Mouse (Mus musculus) liver, embryonic 14.5 days (tissue): ENCODE data around the gene Gm17416. TPM values are rescaled to one million over a fixed set of nuclear protein-coding genes. Genes with fewer than 3 reads are reported as not detected.

ENCODE experiments used
- ATAC-seq: fragments of 200-750 bp; cut with Nextera tagmentation; 2 replicates; pipeline ENCODE4 v1.8.0; 2017; ENCODE audit warnings: moderate number of reproducible peaks, mild to moderate bottlenecking, moderate library complexity; ENCODE audit not compliant: insufficient read depth
- DNase-seq, 3 experiments: peaks; one replicate each; pipeline ENCODE4 v3.0.0-alpha.2; 2012 to 2013; ENCODE audit warnings: low read depth in 3 of 3, low spot score in 3 of 3
- H3K27ac ChIP-seq: fragments of 300-500 bp; sonication (generic); 2 replicates; pipeline ENCODE4 v1.5.1; 2014; ENCODE audit warnings: moderate library complexity, mild to moderate bottlenecking, control low read depth, inconsistent platforms
- H3K27me3 ChIP-seq: fragments of 300-500 bp; sonication (generic); 2 replicates; pipeline ENCODE4 v1.6.1; 2014; ENCODE audit warnings: mild to moderate bottlenecking, low read length, moderate library complexity; ENCODE audit not compliant: control insufficient read depth, insufficient read depth
- H3K36me3 ChIP-seq: fragments of 300-500 bp; sonication (generic); replicated peaks from 2 replicates; pipeline ENCODE4 v1.6.1; 2014; ENCODE audit warnings: low read depth; ENCODE audit not compliant: control insufficient read depth, insufficient read depth
- H3K4me1 ChIP-seq, 2 experiments: fragments of 200-500 bp in 1 of 2; fragments of 300-500 bp in 1 of 2; sonication (generic) in 1 of 2; replicated peaks; 2 replicates each; pipeline ENCODE4 v1.6.1; 2012 to 2014; ENCODE audit warnings: antibody characterized with exemption in 1 of 2, inconsistent platforms in 1 of 2, low read length in 1 of 2; ENCODE audit not compliant: control insufficient read depth in 2 of 2, insufficient read depth in 2 of 2
- H3K4me2 ChIP-seq: fragments of 300-500 bp; sonication (generic); 2 replicates; pipeline ENCODE4 v1.6.1; 2014; ENCODE audit warnings: low read depth, mild to moderate bottlenecking, control low read depth, moderate library complexity
- H3K4me3 ChIP-seq, 2 experiments: fragments of 200-500 bp in 1 of 2; fragments of 300-500 bp in 1 of 2; sonication (generic) in 1 of 2; 2 replicates each; pipeline ENCODE4 v1.5.1; 2012 to 2014; ENCODE audit warnings: low read depth in 2 of 2, low read length in 2 of 2, mild to moderate bottlenecking in 2 of 2, control low read depth in 1 of 2, inconsistent platforms in 1 of 2, moderate library complexity in 1 of 2; ENCODE audit not compliant: insufficient read depth in 1 of 2
- H3K9ac ChIP-seq: fragments of 300-500 bp; sonication (generic); replicated peaks from 2 replicates; pipeline ENCODE4 v1.6.1; 2014; ENCODE audit warnings: mild to moderate bottlenecking, control low read depth, moderate library complexity
- H3K9me3 ChIP-seq: fragments of 300-500 bp; sonication (generic); 2 replicates; pipeline ENCODE4 v1.6.1; 2016; ENCODE audit warnings: low read length, mixed read lengths; ENCODE audit not compliant: control insufficient read depth
- CTCF ChIP-seq: IDR thresholded peaks from 2 replicates; pipeline ENCODE4 v1.5.1; 2016; ENCODE audit warnings: antibody characterized with exemption, low read depth, control low read depth
- EP300 ChIP-seq: IDR thresholded peaks from 2 replicates; pipeline ENCODE4 v1.6.1; 2016; ENCODE audit warnings: antibody characterized with exemption, low read depth
- WGBS: fragments of 180-500 bp; shearing (Covaris S2); extraction: QIAGEN DNeasy Blood & Tissue Kit; methylation state at CpG from one replicate; pipeline ENCODE4 v1.1.7; 2014; ENCODE audit not compliant: insufficient replicate concordance; 5-methylcytosine and 5-hydroxymethylcytosine counted together
- polyA plus RNA-seq, 2 experiments: library from polyadenylated mRNA; depleted of rRNA in 1 of 2; stranded (reverse) in 1 of 2; unstranded in 1 of 2; fragments of >200 nt; fragmentation: Nextera tagmentation in 1 of 2; extraction: Ambion mirVana in 1 of 2; gene quantifications; 2 replicates each; pipeline versions ENCODE4 v1.2.1 to v1.2.3; 2012 to 2014

Gm17416 gene
- polyA plus RNA-seq, 2 experiments, result not detected

DNA sequence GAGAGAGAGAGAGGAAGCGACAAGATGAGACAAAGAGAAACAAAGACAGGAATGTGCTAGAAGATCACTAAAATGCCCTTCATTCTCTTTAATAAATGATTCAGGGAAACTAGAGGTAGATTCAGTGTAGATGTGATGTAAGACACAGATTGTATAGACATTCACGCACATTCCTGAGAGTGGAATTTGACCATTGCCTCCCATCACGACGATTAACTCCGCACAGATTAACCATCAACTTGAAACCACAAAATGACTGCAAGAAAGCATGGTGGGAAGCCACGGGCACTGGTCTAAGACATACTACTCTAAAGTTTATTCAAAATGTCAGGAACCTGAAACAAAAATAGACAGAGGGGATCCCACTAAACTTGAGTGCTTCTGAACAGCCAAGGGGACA is 1.2 kb downstream of the Gm17416 start:
- 46% methylated on average over 6 of the region's 6 CpGs for WGBS
- H3K27me3 ChIP-seq, result no peaks in the 10 kb centered on the region
- H3K36me3 ChIP-seq, result no peaks in the 10 kb centered on the region
- no peak for TF ChIP-seq EP300
- TF ChIP-seq CTCF, result no peak
- H3K27ac ChIP-seq, result no peak overlapping the region
- no peaks in the 10 kb centered on the region for H3K4me1 ChIP-seq
- no peak overlapping the region for H3K9ac ChIP-seq
- no peak overlapping the region for H3K4me2 ChIP-seq
- no peaks in the 10 kb centered on the region for H3K9me3 ChIP-seq
- ATAC-seq, result no peak
- no peak overlapping the region for H3K4me3 ChIP-seq
- DNase-seq, result no peak

DNA sequence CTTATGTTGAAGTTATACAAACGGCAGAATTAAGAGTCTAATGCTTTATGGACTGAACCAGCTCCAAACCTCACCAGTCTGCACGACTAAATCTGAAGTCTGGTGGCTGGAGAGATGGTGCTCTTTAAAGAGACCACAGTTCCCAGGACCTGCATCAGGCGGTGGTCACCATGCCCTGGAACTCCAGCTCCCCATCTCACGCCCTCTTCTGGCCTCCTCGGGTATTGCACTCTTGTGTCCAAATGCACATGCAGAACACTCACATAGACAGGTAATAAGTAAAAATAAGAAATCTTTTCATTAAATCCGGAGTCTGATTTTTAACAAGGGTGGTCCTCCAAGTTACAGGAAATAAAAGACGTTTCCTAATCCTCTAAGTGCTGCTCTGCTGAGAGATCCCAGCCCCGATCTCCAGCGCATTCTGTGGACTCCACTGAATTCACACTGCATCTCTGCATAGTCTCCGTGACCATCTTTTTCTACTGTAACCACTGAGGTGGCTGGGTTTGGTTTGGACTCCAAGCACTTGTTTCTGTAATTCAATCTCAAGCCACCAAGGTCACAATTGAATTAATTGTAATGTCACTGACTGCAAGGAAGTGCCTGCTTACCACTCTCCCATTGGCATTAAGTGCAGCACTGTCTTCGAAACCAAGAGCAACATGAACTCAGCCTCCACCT is 3.1 kb downstream of the Gm17416 start, which contains the start of gene Defb21:
Defb21 (plus strand) TSS at position 631 of the 681 bp plus-strand sequence.
- H3K4me3 ChIP-seq, result no peak within 1 kb of the TSS
- DNase-seq, result no peak
- TF ChIP-seq CTCF (peak; percentile 66), EP300 (no peak)
- H3K9me3 ChIP-seq, result no peaks in the 10 kb centered on the region
- H3K4me1 ChIP-seq, result no peaks in the 10 kb centered on the region
- WGBS, result 44% methylated on average over 11 of the region's 11 CpGs
- ATAC-seq, result no peak
- no peak within 1 kb of the TSS for H3K27ac ChIP-seq
- no peak within 1 kb of the TSS for H3K4me2 ChIP-seq
- no peaks in the 10 kb centered on the region for H3K27me3 ChIP-seq
- no peak within 1 kb of the TSS for H3K9ac ChIP-seq
- H3K36me3 ChIP-seq, result no peaks in the 10 kb centered on the region

DNA sequence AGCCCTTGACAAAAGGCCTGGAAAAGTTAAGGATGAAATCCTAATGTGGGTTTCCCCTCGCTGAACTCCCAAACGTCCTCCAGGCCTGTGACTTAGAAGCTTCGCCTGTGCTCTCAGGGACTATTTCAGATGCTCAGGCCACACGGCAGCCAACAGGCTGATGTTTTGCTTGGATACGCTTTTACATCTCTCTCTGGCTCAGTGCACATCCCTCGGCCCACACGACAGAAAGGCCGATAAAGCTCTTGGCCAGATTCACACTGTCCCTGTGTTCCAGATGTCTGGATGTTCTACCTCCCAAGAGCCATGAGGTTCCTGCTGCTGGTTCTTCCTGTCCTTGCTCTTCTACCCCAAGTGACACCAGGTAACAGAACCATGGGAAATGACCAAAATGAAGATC is 4.3 kb downstream of the Gm17416 start:
- H3K27ac ChIP-seq, result no peak overlapping the region
- H3K4me2 ChIP-seq, result no peak overlapping the region
- H3K9ac ChIP-seq, result no peak overlapping the region
- H3K4me3 ChIP-seq, result no peak overlapping the region
- no peaks in the 10 kb centered on the region for H3K36me3 ChIP-seq
- no peaks in the 10 kb centered on the region for H3K4me1 ChIP-seq
- no peaks in the 10 kb centered on the region for H3K9me3 ChIP-seq
- DNase-seq, result no peak
- 69% methylated on average over 8 of the region's 8 CpGs for WGBS
- ATAC-seq, result no peak
- TF ChIP-seq EP300 (no peak), CTCF (no peak)
- H3K27me3 ChIP-seq, result no peaks in the 10 kb centered on the region

DNA sequence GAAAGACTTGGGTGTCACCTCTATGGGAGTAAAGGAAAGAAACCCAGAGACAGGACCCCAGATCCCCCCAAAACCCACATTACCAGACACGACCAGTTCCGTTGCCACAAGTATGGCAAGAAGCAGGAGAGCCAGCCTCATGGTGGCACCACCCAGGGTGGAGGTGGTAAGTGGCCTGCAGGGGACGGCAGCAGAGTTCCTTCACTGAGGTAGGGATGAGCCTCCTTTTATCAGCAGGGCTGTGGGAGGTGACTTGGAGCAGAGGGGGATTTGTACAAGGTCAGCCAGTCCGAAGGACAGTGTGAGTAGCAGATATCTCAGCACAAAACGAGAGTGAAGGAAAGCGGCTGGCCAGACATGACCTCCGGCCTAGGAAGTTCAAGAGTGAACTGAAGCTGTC is 11.0 kb downstream of the Gm17416 start, which contains the start of gene Defb19:
Defb19 (minus strand) TSS at position 206 of the 400 bp plus-strand sequence.
- Histone ChIP-seq H3K4me1 (no peaks in the 10 kb centered on the region), H3K9ac (no peak within 1 kb of the TSS), H3K27ac (no peak within 1 kb of the TSS), H3K4me2 (no peak within 1 kb of the TSS), H3K36me3 (no peaks in the 10 kb centered on the region), H3K4me3 (no peak within 1 kb of the TSS), H3K27me3 (no peaks in the 10 kb centered on the region), H3K9me3 (no peaks in the 10 kb centered on the region)
- WGBS, result 58% methylated on average over 7 of the region's 7 CpGs
- ATAC-seq (no peak), DNase-seq (no peak)
- TF ChIP-seq EP300 (no peak), CTCF (no peak)

DNA sequence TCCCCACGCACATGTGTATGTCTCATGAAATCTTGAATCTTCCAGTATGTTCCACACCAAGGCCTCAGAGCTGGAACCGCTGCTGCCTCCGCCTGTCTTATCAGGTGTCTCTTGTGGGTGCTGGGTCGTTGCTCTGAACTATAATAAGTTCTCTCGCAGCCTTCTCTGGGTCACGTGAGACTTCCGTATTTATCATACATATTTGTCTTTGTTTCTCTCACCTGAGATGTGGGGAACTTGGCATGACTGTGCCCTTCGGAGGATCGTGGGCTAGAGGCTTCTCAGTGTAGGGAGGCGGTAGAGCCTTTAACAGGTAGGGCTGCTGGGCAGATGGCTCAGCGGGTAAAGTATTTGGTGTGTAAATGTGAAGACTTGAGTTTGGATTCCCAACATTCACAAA is 11.5 kb downstream of the Gm17416 start:
- Histone ChIP-seq H3K4me3 (no peak overlapping the region), H3K27ac (no peak overlapping the region), H3K9me3 (no peaks in the 10 kb centered on the region), H3K4me1 (no peaks in the 10 kb centered on the region), H3K4me2 (no peak overlapping the region), H3K36me3 (no peaks in the 10 kb centered on the region), H3K9ac (no peak overlapping the region), H3K27me3 (no peaks in the 10 kb centered on the region)
- ATAC-seq, result no peak
- no peak for TF ChIP-seq CTCF
- no peak for TF ChIP-seq EP300
- 58% methylated on average over 11 of the region's 11 CpGs for WGBS
- no peak for DNase-seq
